Mouse (Mus musculus) liver, embryonic 13.5 days (tissue): ENCODE results near the gene Smyd4. TPM values are rescaled to one million over a fixed set of nuclear protein-coding genes. Genes with fewer than 3 reads are reported as not detected.

Source experiments
- ATAC-seq: fragments of 200-750 bp; cut with Nextera tagmentation; 2 replicates; pipeline ENCODE4 v1.8.0; 2017; ENCODE audit warnings: low read depth, mild to moderate bottlenecking, moderate number of reproducible peaks, moderate library complexity
- DNase-seq: peaks from one replicate; pipeline ENCODE4 v3.0.0; 2022
- H3K27ac ChIP-seq: fragments of 300-500 bp; sonication (generic); 2 replicates; pipeline ENCODE4 v1.5.1; 2015; ENCODE audit warnings: moderate library complexity, mild to moderate bottlenecking, inconsistent platforms
- H3K27me3 ChIP-seq: fragments of 300-500 bp; sonication (generic); 2 replicates; pipeline ENCODE4 v1.6.1; 2015; ENCODE audit warnings: mild to moderate bottlenecking, inconsistent platforms
- H3K36me3 ChIP-seq: fragments of 300-500 bp; sonication (generic); 2 replicates; pipeline ENCODE4 v1.6.1; 2015; ENCODE audit warnings: mild to moderate bottlenecking, inconsistent platforms
- H3K4me1 ChIP-seq: fragments of 300-500 bp; sonication (generic); replicated peaks from 2 replicates; pipeline ENCODE4 v1.6.1; 2015; ENCODE audit warnings: inconsistent platforms
- H3K4me2 ChIP-seq: fragments of 300-500 bp; sonication (generic); 2 replicates; pipeline ENCODE4 v1.6.1; 2015; ENCODE audit warnings: inconsistent platforms, mild to moderate bottlenecking, moderate library complexity
- H3K4me3 ChIP-seq: fragments of 300-500 bp; sonication (generic); replicated peaks from 2 replicates; pipeline ENCODE4 v1.5.1; 2015; ENCODE audit warnings: mild to moderate bottlenecking, inconsistent platforms
- H3K9ac ChIP-seq: fragments of 300-500 bp; sonication (generic); 2 replicates; pipeline ENCODE4 v1.6.1; 2015; ENCODE audit warnings: mild to moderate bottlenecking, inconsistent platforms
- H3K9me3 ChIP-seq: fragments of 300-500 bp; sonication (generic); replicated peaks from 2 replicates; pipeline ENCODE4 v1.6.1; 2016; ENCODE audit warnings: inconsistent platforms
- WGBS: fragments of 180-500 bp; shearing (Covaris S2); methylation state at CpG from one replicate; pipeline ENCODE4 v1.1.7; 2015; ENCODE audit not compliant: insufficient replicate concordance; 5-methylcytosine and 5-hydroxymethylcytosine counted together
- microRNA-seq: library from miRNA; unstranded; fragments of <30 nt; microRNA quantifications from one replicate; pipeline ENCODE4, GENCODE M21; 2016
- polyA plus RNA-seq: library from polyadenylated mRNA; unstranded; fragments of >200 nt; fragmentation: Nextera tagmentation; extraction: Ambion mirVana; gene quantifications from 2 replicates; pipeline ENCODE4 v1.2.1, GENCODE M21; 2015

Gene Smyd4
- polyA plus RNA-seq, 1 experiment from 2014 or later = 5.1 TPM

DNA sequence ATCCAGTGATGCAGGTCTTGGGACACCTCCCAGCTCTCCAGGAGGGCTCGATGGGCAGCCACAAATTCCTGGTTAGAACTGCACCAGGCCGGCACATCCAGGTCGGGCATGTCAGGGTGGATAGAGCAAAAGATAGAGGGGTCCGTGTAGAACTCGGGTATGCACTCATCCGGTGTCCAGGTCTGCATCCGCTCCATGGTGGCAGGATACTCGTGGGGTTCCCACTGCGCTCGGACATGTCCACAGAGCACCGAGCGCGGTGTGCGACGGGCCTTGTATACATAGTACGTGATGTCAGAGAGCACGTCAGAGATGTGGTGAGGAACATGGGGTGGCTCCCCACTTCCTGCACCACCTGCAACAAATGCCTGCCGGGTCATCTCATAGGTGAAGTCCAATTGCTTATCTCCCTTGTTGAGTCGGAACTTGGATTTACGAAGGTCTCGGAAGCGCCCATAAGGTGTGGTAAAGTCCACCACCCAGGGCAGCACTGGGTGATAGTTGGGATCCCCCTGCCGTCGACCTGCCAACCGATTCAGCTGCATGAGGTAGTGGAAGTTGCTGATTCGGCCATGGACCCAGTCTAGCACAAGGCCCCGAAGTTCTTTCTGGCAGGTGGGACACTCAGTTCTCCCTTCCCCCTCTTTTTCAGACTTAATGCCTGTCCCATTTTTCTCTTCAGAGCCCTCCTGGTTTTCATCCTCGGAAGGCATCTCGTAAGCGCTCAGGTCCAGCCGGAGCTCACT lies 104.8 kb downstream of the Smyd4 start:
- peaks cover 95% of the 10 kb centered on the region for H3K4me1 ChIP-seq
- peak overlapping the region; percentile 100 for H3K4me2 ChIP-seq
- peaks cover 37% of the 10 kb centered on the region for H3K36me3 ChIP-seq
- peak overlapping the region; percentile 88 for H3K9ac ChIP-seq
- DNase-seq (no peak), ATAC-seq (no peak)
- H3K9me3 ChIP-seq = no peaks in the 10 kb centered on the region
- H3K4me3 ChIP-seq = peak overlapping the region; percentile 73
- no peaks in the 10 kb centered on the region for H3K27me3 ChIP-seq
- WGBS = 88% methylated on average over 31 of the region's 31 CpGs
- H3K27ac ChIP-seq = peak overlapping the region; percentile 99

DNA sequence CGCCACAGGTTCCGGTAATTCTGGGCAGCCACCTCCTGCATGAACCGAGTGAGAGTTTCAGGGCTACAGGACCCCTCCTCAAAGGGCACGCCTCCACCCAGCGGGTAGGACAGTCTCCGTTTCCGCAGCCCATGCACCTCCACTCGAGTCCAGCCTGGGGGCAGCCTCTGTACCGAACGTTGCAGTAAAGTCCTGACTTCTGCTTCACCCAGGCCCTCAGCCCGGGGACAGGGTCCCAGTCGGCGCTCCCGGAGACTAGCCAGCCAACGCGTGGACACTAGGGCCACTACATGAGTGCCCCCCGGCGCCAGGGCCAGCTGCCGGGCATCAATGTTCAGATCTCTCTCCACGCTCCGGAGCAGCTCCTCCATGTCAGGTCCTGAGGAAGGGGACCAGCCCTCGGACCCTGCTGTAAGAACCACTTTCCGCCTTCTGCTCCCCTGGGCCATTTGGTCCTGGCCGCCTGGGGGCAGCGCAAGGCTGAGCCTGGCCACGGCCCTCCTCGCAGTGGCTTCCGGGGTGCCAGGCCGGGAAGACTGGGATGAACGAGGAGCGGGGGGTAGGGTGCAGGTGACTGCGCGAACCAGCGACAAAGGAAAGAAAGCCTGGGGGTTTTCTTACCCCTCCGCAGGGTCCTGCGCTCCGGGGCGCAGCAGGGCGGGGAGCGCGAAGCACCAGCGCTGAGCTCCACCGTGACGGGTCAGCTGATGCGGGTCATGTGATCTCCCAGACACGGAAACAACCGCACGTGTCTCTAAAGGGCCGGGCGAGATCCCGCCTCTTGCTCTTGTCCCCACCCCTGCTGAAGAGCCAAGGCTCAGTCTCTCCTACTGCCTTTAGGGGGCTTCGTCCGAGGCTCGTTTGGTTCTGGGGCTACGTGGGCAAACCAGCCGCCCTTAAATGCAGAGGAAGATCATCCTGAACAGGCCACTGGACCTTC lies 106.0 kb downstream of the Smyd4 start, which contains the start of gene Wdr81:
TSS of gene Wdr81 (minus strand) at position 727 of the 940 bp plus-strand sequence.
- DNase-seq (peak; percentile 84), ATAC-seq (peak; percentile 75)
- Histone ChIP-seq H3K27me3 (no peaks in the 10 kb centered on the region), H3K4me3 (peak within 1 kb of the TSS; percentile 73), H3K36me3 (peaks cover 25% of the 10 kb centered on the region), H3K4me1 (peaks cover 95% of the 10 kb centered on the region), H3K4me2 (peak within 1 kb of the TSS; percentile 100), H3K9ac (peak within 1 kb of the TSS; percentile 88), H3K27ac (peak within 1 kb of the TSS; percentile 99), H3K9me3 (no peaks in the 10 kb centered on the region)
- WGBS = 4% methylated on average over 56 of the region's 56 CpGs

Small RNA genes within 50 kb of the gene (microRNA-seq; reads per million reads assigned to microRNA genes)
- not detected for gene Gm47300

Other genes with a start within 250 kb of the Smyd4 start
- 1.2 and 1.5 TPM in 2 replicates for gene Hic1, start 178.9 kb upstream of the Smyd4 start, polyA plus RNA-seq
- 13.3 and 13.4 TPM in 2 replicates for gene Ovca2, start 169.6 kb upstream of the Smyd4 start, polyA plus RNA-seq
- 13.8 and 15.8 TPM in 2 replicates for gene Dph1, start 157.2 kb upstream of the Smyd4 start, polyA plus RNA-seq
- 0.78 and 0.97 TPM in 2 replicates for gene Rtn4rl1, start 154.7 kb upstream of the Smyd4 start, polyA plus RNA-seq
- gene Rpa1, start 109 bp upstream of the Smyd4 start, polyA plus RNA-seq = 113 and 137 TPM in 2 replicates
- 179 and 181 TPM in 2 replicates for gene Serpinf1, start 74.3 kb downstream of the Smyd4 start, polyA plus RNA-seq
- 372 and 430 TPM in 2 replicates for gene Serpinf2, start 91.2 kb downstream of the Smyd4 start, polyA plus RNA-seq
- gene Wdr81, start 106.3 kb downstream of the Smyd4 start, polyA plus RNA-seq = 18.5 and 21.3 TPM in 2 replicates
- gene Tlcd2, start 113.3 kb downstream of the Smyd4 start, polyA plus RNA-seq = 18.7 and 18.8 TPM in 2 replicates
- 28.2 and 31.5 TPM in 2 replicates for gene Prpf8, start 138.4 kb downstream of the Smyd4 start, polyA plus RNA-seq
- gene Rilp, start 161.7 kb downstream of the Smyd4 start, polyA plus RNA-seq = 1.4 and 1.6 TPM in 2 replicates
- 2.6 and 3.0 TPM in 2 replicates for gene Scarf1, start 165.1 kb downstream of the Smyd4 start, polyA plus RNA-seq
- 3.7 and 5.9 TPM in 2 replicates for gene Slc43a2, start 183.3 kb downstream of the Smyd4 start, polyA plus RNA-seq
- gene Pitpna, start 239.7 kb downstream of the Smyd4 start, polyA plus RNA-seq = 33.2 and 38.3 TPM in 2 replicates